Mouse (Mus musculus) erythroblast, adult 5-6 weeks (primary cell): ENCODE data around the gene Mthfr. TPM values are rescaled to one million over a fixed set of nuclear protein-coding genes. Genes with fewer than 3 reads are reported as not detected.

Source experiments
- ATAC-seq: replicated peaks from 2 replicates; pipeline ENCODE4 v1.8.0; 2016; ENCODE audit warnings: moderate number of reproducible peaks, mild to moderate bottlenecking, moderate TSS enrichment, inconsistent platforms; ENCODE audit not compliant: poor library complexity, low FRiP score, severe bottlenecking
- total RNA-seq, 2 experiments: library from RNA; stranded (forward) in 1 of 2; stranded (reverse) in 1 of 2; fragments of 150-400 nt in 1 of 2; fragments of 200-764, 138-1000 nt in 1 of 2; gene quantifications; 2 replicates each; pipeline versions ENCODE4 v1.2.3 to v1.2.4; 2015 to 2017; ENCODE audit warnings: low replicate concordance in 2 of 2

The Mthfr gene
- total RNA-seq, 2 experiments from 2014 or later: 5.4 to 7.7 TPM

- ATAC-seq: 0 out of 2 replicates have a peak, but pooled peaks have one; percentile 45
Observed at GRCm38 (mm10) chr4:148060120-148061085, 21.5 kb downstream of the Mthfr start.

GRCm38 (mm10) chr4:148061086-148061480 is 22.2 kb downstream of the Mthfr start:
- ATAC-seq: no peak

GRCm38 (mm10) chr4:148065702-148066400 is 27.0 kb downstream of the Mthfr start:
- no peak for ATAC-seq

- ATAC-seq: no peak
Observed at GRCm38 (mm10) chr4:148066401-148066744, 27.5 kb downstream of the Mthfr start.

GRCm38 (mm10) chr4:148067346-148067745 is 28.5 kb downstream of the Mthfr start:
- no peak for ATAC-seq

DNA sequence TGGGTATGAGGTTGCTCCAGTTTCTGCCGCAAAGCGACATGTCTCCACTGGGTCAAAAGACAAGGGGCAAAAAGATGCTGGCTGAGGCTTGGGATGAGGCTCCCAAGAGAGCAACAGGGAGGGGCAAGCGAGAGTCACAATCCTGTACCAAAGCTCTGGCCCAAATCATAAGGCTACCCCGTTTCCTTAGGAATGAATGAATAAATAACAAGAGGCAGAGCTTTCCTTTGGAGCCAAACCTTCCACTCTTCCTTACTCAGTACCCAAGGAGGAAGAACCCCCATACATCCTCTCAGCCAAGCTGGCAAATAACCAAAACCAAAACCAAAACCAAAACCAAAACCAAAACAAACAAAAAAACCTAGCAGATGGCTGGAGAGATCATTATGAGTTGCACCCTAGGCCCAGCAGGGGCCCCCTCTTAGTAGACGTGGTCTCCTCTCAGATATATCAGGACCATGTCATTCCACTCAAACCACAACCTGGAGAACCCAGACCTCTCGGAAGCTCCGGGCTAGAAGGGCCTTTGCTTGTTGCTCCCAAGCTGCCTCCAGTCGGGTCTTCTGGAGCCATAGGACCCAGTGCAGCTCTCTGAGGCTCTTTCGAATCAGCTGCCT is 30.8 kb downstream of the Mthfr start:
- no peak for ATAC-seq

GRCm38 (mm10) chr4:148071508-148071907 is 32.6 kb downstream of the Mthfr start:
- ATAC-seq: no peak

- no peak for ATAC-seq
Observed at GRCm38 (mm10) chr4:148074521-148075189, 35.8 kb downstream of the Mthfr start.

- ATAC-seq: peak; percentile 61
Observed at GRCm38 (mm10) chr4:148075259-148075658, 36.4 kb downstream of the Mthfr start.

GRCm38 (mm10) chr4:148075881-148076280 is 37.0 kb downstream of the Mthfr start:
- no peak for ATAC-seq

DNA sequence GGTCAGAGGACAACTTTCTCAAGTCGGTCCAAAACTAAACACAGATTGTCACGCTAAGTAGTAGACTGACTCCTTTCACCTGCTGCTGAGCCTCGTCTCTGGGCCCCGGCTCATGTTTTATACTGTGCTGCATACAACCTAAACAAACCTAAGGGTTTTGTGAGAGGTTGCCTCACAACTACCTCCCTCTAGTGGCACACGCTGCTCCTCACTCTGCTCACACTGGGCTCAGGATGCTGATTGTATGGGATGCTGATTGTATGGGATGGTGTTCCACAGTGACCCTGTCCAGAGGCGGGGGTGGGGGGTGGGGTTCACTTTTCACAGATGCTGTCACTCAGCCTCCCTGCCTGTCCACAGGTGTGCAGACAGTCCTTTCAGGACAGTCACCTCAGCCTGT is 40.3 kb downstream of the Mthfr start:
- no peak for ATAC-seq

DNA sequence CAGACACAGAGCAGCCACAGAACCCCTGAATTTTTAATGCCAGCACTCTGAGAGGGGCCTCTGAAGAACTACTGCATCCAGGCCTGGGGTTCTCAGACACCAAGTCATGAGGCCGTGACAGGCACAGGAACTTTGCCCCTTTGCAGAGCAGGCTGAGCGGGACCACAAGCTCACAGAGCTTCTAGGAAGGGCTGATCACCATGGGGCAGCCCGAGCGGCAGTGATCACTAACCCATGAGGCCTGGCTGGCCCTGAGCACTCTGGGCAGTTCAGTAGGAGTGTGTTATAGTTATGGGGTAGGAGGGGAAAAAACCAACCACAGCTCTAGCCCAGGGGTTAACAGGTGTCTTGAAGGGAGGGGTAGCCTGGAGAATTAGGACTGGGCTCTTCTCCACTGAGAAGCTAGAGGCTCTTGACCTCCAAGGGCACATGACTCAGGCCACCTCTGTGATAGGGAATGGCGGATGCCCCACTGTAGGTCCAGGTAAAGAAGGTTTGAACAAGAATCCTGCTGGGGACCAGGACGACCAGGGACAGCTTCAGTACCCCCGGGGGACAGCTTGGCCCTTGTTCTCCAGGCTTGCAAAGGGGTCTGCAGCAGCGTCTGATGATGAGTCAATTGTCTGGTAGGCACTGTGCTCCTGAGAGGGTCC is 41.2 kb downstream of the Mthfr start:
- no peak for ATAC-seq

GRCm38 (mm10) chr4:148080597-148080973 is 41.7 kb downstream of the Mthfr start:
- no peak for ATAC-seq

DNA sequence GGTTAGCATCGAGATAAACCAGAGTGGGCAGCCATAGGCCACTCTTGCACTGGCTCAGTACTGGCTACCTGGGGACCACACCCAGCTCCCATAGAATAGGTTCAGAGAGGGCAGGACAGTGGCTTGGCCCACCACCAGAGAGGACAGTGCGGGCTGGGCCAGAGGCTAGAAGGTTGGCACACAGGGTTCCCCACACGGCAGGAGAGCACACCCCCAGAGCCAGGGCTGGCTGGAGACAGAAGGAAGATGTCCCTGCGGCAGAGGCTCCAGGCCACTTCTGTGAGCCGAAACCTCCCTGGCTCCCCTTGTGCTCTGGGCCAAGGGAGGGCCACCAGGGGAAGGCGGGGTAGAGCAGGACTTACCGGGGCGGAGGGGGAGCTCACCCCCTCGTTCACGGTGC is 42.3 kb downstream of the Mthfr start:
- no peak for ATAC-seq

- peak; percentile 62 for ATAC-seq
Observed at GRCm38 (mm10) chr4:148082257-148083044, 43.6 kb downstream of the Mthfr start.

DNA sequence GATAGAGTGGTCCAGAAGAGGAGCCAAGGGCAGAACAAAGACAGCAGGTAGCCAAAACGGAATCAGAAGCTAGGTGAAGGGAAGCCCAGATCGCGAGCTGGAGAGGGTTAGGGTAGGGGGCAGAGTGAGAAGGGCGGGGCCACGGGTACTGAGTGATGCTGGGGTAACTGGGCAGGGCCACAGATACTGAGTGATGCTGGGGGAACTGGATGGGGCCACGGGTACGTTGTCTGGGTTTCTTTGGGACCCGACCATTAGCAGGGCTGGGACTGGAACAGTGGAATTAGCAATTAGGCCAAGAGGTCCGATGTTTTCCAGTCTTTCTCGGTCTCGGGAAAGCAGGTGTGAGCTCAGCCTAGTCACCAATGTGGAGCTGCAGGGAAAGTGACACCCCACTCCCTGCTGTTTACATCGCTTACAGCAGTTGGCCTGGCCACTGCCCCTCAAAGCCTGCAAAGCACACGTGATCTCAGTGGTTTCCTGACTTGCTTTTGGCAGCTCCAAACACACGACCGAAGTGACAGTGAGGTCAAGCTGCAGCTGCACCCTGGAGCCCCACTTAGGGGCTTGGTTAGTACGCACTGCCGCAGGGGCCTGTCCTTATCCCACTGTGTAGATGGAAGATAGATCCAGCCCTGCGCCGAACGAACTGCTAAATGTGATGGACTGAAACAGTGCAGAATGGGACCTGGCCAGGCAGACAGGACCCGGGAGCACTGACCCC is 44.5 kb downstream of the Mthfr start:
- ATAC-seq: no peak

- ATAC-seq: no peak
Observed at GRCm38 (mm10) chr4:148084261-148084714, 45.4 kb downstream of the Mthfr start.
